Mouse (Mus musculus) left cerebral cortex, adult 11 months (tissue): Measurements from ENCODE around the gene Mapre3.

Source experiments
- DNase-seq: peaks from one replicate; pipeline ENCODE4 v3.0.0; 2022; ENCODE audit warnings: low spot score

Mapre3 gene

DNA sequence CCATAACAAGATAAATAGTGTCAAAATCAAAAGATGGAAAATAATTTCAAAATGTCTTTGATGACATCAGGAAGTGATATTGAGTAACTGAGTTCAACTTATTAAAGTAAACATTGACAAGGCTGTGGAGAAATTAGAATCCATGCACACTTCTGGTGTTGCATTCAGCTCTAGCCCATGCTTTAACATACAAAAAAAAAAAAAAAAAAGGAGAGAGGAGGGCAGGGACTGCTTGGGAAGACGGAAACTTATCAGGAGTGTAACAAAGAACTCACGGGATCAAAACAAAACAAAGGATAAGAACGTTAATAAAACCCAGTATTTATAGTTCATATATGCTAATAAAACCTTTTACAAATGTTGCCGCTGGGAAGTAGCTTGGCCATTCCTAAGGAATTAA is 71.8 kb downstream of the Mapre3 start:
- DNase-seq: no peak

- no peak for DNase-seq
Measured at GRCm38 (mm10) chr5:30886731-30887130, 72.3 kb downstream of the Mapre3 start.

- peak; percentile 31 for DNase-seq
Measured at GRCm38 (mm10) chr5:30887331-30887761, 72.9 kb downstream of the Mapre3 start.

- peak; percentile 92 for DNase-seq
Measured at GRCm38 (mm10) chr5:30887858-30888336, 73.5 kb downstream of the Mapre3 start.

GRCm38 (mm10) chr5:30888337-30889087 is 74.1 kb downstream of the Mapre3 start, which contains the start of gene Agbl5:
Gene Agbl5, plus strand, starts transcription at chr5:30888694.
- peak; percentile 94 for DNase-seq

DNA sequence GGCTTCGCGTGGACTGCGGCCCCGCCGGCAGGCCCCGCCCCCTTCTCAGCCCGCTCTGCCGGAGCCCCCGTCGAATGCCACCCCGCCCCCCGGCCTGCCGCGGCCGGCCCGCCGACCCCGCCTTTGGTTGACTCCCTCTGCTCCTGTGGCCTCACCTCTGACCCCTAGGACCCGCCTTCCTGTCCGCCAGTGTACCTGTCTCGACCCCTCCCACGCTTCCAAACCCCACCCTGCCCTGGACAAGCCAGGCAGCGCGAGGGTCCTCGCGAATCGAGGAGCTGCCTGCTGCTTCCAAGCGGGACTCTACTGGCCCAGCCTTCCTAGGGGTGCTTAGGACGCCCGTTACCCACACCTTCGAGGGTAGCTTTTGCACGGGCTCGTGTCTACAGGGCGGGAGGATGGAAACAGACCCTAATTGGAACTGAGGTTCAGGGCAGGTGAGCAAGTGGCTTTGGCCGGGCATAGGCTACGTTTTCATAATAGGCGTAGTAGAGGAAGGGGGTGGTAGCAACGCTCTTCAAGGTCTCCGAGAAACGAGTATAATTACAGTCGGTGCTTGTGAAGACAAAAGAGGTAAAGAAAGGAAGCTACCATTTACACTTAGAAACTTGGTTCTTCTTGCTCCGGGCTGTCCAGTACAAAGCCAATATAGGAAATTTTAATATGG is 74.8 kb downstream of the Mapre3 start:
- no peak for DNase-seq

- DNase-seq: no peak
Measured at GRCm38 (mm10) chr5:30890375-30890774, 75.9 kb downstream of the Mapre3 start.

GRCm38 (mm10) chr5:30901860-30902259 is 87.4 kb downstream of the Mapre3 start:
- DNase-seq: no peak

DNA sequence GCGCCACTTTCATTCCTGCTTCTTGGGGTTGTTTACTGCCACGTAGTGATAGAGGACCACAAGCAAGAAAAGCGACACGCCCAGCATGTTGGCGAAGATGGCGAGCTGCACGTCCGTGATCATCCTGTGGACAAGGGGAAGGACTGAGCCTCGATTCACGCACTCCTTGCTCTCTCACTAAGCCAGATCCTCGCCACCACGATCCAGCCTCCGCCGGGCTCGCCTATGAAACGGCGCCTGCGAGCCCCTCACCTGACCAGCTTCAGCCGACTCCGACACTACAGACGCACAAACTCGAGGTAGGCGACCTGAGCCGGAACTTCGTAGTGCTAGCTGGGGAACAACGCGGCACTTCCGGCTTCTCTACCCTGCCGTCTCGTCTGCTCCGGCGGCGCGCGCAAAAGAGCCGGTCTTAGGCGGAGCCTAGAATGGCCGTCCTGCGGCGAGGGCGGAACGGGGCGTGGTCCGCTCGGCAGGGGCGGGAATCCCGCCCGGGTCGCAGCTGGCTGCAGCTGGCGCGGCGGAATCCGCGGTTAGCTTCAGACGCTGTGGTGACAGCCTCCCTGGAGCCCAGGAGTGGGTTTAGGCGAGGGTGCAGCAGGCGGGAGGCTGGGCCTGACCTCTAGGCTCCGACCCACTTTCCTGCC is 93.1 kb downstream of the Mapre3 start, which contains the start of gene Ost4:
Gene Ost4 (minus strand): TSS at position 376 of the 647 bp plus-strand sequence.
- peak; percentile 89 for DNase-seq

DNA sequence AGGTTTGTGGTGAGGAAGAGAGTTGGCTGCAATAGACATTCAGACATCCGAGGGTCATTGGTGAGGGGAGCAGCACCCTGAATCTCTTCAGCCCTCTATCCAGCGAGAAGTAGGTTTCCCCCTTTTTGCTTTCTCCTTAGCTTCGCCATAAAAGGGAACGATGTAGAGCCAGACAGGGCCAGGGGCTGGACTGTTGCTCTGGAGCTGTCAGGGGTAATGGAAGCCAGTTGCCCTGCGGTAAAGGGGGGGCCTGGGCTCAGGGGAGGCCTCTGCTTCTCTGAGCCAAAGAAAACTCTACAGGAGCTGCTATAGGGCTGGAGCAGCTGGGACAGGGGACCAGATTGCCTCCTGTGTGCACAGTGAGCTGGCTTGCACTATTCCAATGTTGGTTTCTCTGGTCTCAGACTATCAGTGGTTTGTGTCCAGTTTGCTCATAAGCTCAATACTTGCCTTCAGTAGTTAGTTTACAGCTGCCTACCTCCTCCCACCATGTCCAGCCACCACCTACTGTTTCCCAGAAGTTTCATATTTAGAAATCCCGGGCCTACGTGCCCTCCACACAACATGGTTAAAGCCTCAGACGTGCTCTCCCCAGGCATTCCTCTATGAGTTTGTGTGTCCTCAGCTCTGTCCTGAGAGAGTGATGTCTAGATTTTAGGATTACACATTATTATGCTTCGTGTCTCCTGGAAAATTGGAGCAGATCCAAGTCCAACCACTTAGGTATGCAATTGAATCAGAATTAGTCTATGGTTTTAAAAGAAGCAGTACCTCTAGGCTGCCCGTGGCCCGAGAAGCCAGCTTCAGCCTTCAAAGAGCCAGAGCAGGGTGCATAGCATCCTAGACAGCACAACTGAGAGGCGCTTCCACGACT is 94.2 kb downstream of the Mapre3 start:
- DNase-seq: no peak

GRCm38 (mm10) chr5:30909300-30909659 is 94.8 kb downstream of the Mapre3 start:
- no peak for DNase-seq

GRCm38 (mm10) chr5:30909863-30910262 is 95.4 kb downstream of the Mapre3 start:
- DNase-seq: no peak

DNA sequence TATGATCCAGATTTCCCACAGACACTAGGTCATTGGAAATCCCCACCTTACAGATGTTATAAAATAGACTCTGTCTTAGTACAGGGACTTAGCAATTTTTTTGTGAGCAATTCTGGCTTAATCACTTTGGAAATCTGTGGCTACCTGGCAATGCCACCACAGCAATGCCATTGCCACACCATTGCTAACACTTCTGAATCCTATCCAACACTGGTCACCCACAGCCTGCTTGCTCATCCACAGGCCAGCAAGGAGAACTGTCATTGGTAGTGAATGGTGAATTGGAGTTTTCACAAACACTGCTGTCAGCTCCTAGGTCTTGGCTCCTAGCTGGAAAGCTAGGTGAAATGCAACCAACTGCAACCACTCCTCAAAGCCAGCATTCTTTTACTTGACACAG is 96.0 kb downstream of the Mapre3 start:
- no peak for DNase-seq

- no peak for DNase-seq
Measured at GRCm38 (mm10) chr5:30912156-30912555, 97.7 kb downstream of the Mapre3 start.

GRCm38 (mm10) chr5:30913060-30913841 is 98.8 kb downstream of the Mapre3 start, which contains the start of gene Emilin1:
Gene Emilin1, plus strand, starts transcription at chr5:30913402.
- no peak for DNase-seq

DNA sequence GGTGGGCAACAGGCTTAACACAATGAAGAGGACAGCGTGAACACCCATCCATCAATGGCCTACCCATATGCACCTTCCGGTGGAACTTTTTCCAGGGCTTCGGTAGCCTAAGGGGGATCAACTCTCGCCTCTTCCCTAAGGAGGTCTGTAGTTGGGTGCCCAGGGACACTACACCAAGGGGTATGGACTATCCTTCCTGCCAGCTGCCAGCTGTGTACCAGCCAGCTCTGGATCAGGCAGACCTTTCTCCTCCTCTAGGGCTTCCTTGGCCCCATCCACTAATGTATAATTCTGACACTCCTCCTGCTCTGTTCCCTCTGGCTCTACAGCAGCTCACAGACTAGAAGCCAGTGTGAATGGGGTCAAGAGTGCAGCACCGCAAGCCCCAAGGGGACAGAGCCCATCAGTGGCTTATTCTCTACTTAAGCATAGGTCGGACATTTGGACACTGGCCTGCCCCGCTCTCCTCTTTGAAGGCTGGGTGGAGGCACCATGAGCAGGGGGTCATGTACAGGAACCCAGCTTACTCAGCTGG is 99.7 kb downstream of the Mapre3 start:
- DNase-seq: no peak

DNA sequence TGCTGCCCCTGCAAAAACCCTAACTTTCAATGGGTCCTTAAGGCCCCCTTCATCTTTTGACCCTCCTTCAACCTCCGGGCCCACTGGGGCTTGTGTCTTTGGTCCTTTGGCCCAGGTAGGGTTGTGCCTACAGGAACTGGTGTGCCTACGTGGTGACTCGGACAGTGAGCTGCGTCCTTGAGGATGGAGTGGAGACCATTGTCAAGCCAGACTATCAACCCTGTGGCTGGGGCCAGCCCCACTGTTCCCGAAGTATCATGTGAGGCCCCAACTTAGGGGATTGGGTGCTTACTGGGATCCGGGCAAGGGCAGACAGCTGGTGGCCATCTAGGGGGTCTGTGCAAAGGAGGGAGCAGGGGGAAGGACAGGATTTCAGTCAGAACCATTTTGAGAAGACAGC is 100.4 kb downstream of the Mapre3 start:
- DNase-seq: no peak

- DNase-seq: no peak
Measured at GRCm38 (mm10) chr5:30915456-30915855, 101.0 kb downstream of the Mapre3 start.
